Mouse (Mus musculus): ENCODE measurements around the gene Nme3. TPM values are rescaled to one million over a fixed set of nuclear protein-coding genes. Genes with fewer than 3 reads are reported as not detected.

Gene Nme3
- polyA plus RNA-seq, 1 experiment from 2014 or later: 37.8 TPM

- 89% methylated on average over 3 of the region's 3 CpGs for WGBS (ENCODE audit: insufficient replicate concordance)
- no peaks in the 10 kb centered on the region for H3K9me3 ChIP-seq (ENCODE audit: low read length)
- no peak overlapping the region for H3K4me3 ChIP-seq (ENCODE audit: low read depth, low read length)
- peaks cover 29% of the 10 kb centered on the region for H3K4me1 ChIP-seq (ENCODE audit: insufficient read depth)
- H3K27me3 ChIP-seq (ENCODE audit: insufficient read depth, low read length): no peaks in the 10 kb centered on the region
- H3K27ac ChIP-seq (ENCODE audit: low read depth): no peak overlapping the region
- H3K9ac ChIP-seq (replicated peaks): no peak overlapping the region
- no peak for TF ChIP-seq CTCF (IDR thresholded peaks at IDR 0.05; ENCODE audit: low read depth)
- no peak for TF ChIP-seq EP300 (IDR thresholded peaks at IDR 0.05; ENCODE audit: low read depth)
- DNase-seq: no peak
- no peak overlapping the region for H3K4me2 ChIP-seq (ENCODE audit: low read depth, low read length)
- no peak for ATAC-seq
- peaks cover 72% of the 10 kb centered on the region for H3K36me3 ChIP-seq (replicated peaks; ENCODE audit: insufficient read depth, low read length)
These were observed 34.5 kb upstream of the Nme3 start for GRCm38 (mm10) chr17:24861785-24862184.

DNA sequence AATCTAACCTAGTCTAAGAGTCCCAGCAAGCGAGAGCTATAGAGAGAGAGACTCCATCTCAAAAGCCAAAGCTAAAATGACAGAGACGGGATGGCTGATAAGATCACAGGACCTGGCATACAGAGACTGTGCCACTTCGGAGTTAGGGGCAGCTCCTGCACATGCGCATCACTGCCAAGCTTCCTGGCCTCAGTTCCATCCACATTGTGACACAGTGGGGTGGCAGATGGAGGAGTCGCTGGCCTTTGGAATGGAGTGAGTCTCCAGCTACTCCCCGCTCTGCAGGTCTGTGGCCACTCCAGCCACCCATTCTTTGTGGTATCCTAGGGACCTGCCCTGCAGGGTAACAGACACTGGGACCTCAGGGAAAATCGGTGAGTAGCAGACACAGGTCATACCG, 30.5 kb upstream of the Nme3 start, which contains the start of gene Igfals:
Gene Igfals (plus strand): TSS at position 222 of the 400 bp plus-strand sequence.
- WGBS (ENCODE audit: insufficient replicate concordance): 88% methylated on average over 8 of the region's 8 CpGs
- no peak for ATAC-seq
- no peaks in the 10 kb centered on the region for H3K9me3 ChIP-seq (ENCODE audit: low read length)
- H3K4me2 ChIP-seq (ENCODE audit: low read depth, low read length): no peak within 1 kb of the TSS
- H3K27me3 ChIP-seq (ENCODE audit: insufficient read depth, low read length): no peaks in the 10 kb centered on the region
- no peak within 1 kb of the TSS for H3K9ac ChIP-seq (replicated peaks)
- no peak within 1 kb of the TSS for H3K27ac ChIP-seq (ENCODE audit: low read depth)
- no peak within 1 kb of the TSS for H3K4me3 ChIP-seq (ENCODE audit: low read depth, low read length)
- no peaks in the 10 kb centered on the region; the same call in 1 of the 2 replicates for H3K4me1 ChIP-seq (ENCODE audit: insufficient read depth)
- H3K36me3 ChIP-seq (replicated peaks; ENCODE audit: insufficient read depth, low read length): peaks cover 47% of the 10 kb centered on the region
- no peak for DNase-seq
- no peak for TF ChIP-seq CTCF (IDR thresholded peaks at IDR 0.05; ENCODE audit: low read depth)
- TF ChIP-seq EP300 (IDR thresholded peaks at IDR 0.05; ENCODE audit: low read depth): no peak

DNA sequence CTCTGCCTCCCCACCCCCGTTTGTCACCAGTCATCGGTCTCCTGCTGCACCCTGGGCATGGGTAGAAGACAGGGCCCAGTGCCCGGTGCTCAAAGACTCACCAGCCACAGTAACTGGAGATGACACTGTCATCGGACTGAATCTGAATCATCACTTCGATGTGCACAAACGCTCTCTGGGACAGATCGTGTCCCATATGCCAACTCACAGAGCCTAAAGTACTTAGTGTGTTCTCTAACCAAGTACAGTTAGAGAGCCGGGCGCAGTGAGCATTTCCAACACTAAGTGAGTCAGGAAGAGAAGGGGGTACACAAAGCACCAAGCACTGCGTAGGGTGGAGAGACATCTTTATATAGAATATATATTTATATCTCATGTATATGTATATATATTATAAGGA, 28.4 kb upstream of the Nme3 start:
- Histone ChIP-seq H3K27ac (ENCODE audit: low read depth) (no peak overlapping the region), H3K4me2 (ENCODE audit: low read depth, low read length) (no peak overlapping the region), H3K36me3 (replicated peaks; ENCODE audit: insufficient read depth, low read length) (peaks cover 27% of the 10 kb centered on the region), H3K27me3 (ENCODE audit: insufficient read depth, low read length) (no peaks in the 10 kb centered on the region), H3K4me3 (ENCODE audit: low read depth, low read length) (no peak overlapping the region), H3K4me1 (ENCODE audit: insufficient read depth) (no peaks in the 10 kb centered on the region; the same call in 1 of the 2 replicates), H3K9ac (replicated peaks) (no peak overlapping the region), H3K9me3 (ENCODE audit: low read length) (no peaks in the 10 kb centered on the region)
- TF ChIP-seq CTCF (IDR thresholded peaks at IDR 0.05; ENCODE audit: low read depth) (no peak), EP300 (IDR thresholded peaks at IDR 0.05; ENCODE audit: low read depth) (no peak)
- ATAC-seq (no peak), DNase-seq (no peak)
- WGBS (ENCODE audit: insufficient replicate concordance): 92% methylated on average over 10 of the region's 10 CpGs

GRCm38 (mm10) chr17:24873695-24874404, 22.4 kb upstream of the Nme3 start:
- Histone ChIP-seq H3K9ac (replicated peaks) (no peak overlapping the region), H3K27me3 (ENCODE audit: insufficient read depth, low read length) (no peaks in the 10 kb centered on the region), H3K9me3 (ENCODE audit: low read length) (no peaks in the 10 kb centered on the region), H3K27ac (ENCODE audit: low read depth) (no peak overlapping the region), H3K36me3 (replicated peaks; ENCODE audit: insufficient read depth, low read length) (no peaks in the 10 kb centered on the region), H3K4me1 (ENCODE audit: insufficient read depth) (peaks cover 11% of the 10 kb centered on the region), H3K4me3 (ENCODE audit: low read depth, low read length) (no peak overlapping the region), H3K4me2 (ENCODE audit: low read depth, low read length) (no peak overlapping the region)
- ATAC-seq (no peak), DNase-seq (no peak)
- WGBS (ENCODE audit: insufficient replicate concordance): 42% methylated on average over 4 of the region's 4 CpGs
- TF ChIP-seq CTCF (IDR thresholded peaks at IDR 0.05; ENCODE audit: low read depth) (no peak), EP300 (IDR thresholded peaks at IDR 0.05; ENCODE audit: low read depth) (no peak)

- TF ChIP-seq EP300 (IDR thresholded peaks at IDR 0.05; ENCODE audit: low read depth): no peak
- no peak for TF ChIP-seq CTCF (IDR thresholded peaks at IDR 0.05; ENCODE audit: low read depth)
- H3K4me2 ChIP-seq (ENCODE audit: low read depth, low read length): no peak overlapping the region
- H3K9me3 ChIP-seq (ENCODE audit: low read length): no peaks in the 10 kb centered on the region
- H3K36me3 ChIP-seq (replicated peaks; ENCODE audit: insufficient read depth, low read length): no peaks in the 10 kb centered on the region
- no peaks in the 10 kb centered on the region for H3K27me3 ChIP-seq (ENCODE audit: insufficient read depth, low read length)
- H3K4me3 ChIP-seq (ENCODE audit: low read depth, low read length): no peak overlapping the region
- no peak overlapping the region for H3K9ac ChIP-seq (replicated peaks)
- 47% methylated on average over 1 of the region's 1 CpGs for WGBS (ENCODE audit: insufficient replicate concordance)
- ATAC-seq (no peak), DNase-seq (no peak)
- H3K27ac ChIP-seq (ENCODE audit: low read depth): no peak overlapping the region
- peaks cover 11% of the 10 kb centered on the region for H3K4me1 ChIP-seq (ENCODE audit: insufficient read depth)
These were observed 21.9 kb upstream of the Nme3 start for GRCm38 (mm10) chr17:24874405-24874745.

DNA sequence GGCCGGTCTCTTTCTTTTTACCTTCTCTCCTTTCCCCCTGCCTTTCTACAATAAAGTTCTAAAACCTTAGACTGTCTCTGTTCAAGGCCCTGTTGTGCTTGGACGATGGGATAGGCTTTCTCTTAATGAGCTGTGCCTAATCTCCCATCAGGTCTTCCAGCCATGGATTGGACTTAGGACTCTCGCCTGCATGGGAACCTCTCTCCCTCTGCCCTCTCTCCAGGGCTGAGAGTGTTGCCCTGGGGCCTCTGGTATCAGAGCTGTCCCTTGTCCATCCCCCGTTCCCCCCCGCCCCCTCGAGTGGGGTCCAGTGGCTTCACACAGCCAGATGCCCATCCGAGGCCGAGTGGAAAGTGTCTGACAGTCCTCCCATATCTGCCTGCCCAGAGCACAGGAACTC, 21.3 kb upstream of the Nme3 start:
- Histone ChIP-seq H3K27me3 (ENCODE audit: insufficient read depth, low read length) (no peaks in the 10 kb centered on the region), H3K4me3 (ENCODE audit: low read depth, low read length) (no peak overlapping the region), H3K9ac (replicated peaks) (no peak overlapping the region), H3K27ac (ENCODE audit: low read depth) (no peak overlapping the region), H3K9me3 (ENCODE audit: low read length) (no peaks in the 10 kb centered on the region), H3K4me2 (ENCODE audit: low read depth, low read length) (no peak overlapping the region), H3K36me3 (replicated peaks; ENCODE audit: insufficient read depth, low read length) (no peaks in the 10 kb centered on the region), H3K4me1 (ENCODE audit: insufficient read depth) (peaks cover 11% of the 10 kb centered on the region; the same call in 1 of the 2 replicates)
- ATAC-seq (no peak), DNase-seq (no peak)
- TF ChIP-seq CTCF (IDR thresholded peaks at IDR 0.05; ENCODE audit: low read depth) (no peak), EP300 (IDR thresholded peaks at IDR 0.05; ENCODE audit: low read depth) (no peak)
- WGBS (ENCODE audit: insufficient replicate concordance): 70% methylated on average over 8 of the region's 8 CpGs
